11 mouse cellular contexts compared by ENCODE assay signal in genomic region chr19:47000357-47000756, GRCm38 (mm10). TPM values are rescaled to one million over a fixed set of nuclear protein-coding genes. Genes with fewer than 3 reads are reported as not detected.
A peak's percentile ranks its signal among the peaks of the same experiment; 100 is the strongest.
DNase-seq lines count a peak whose midpoint lies in the region; ATAC-seq and TF ChIP-seq lines count a peak whose summit lies in the region.
"Not testable (repeated sequence)": the region's sequence is repeated elsewhere in the genome, so short reads cannot be mapped to it uniquely, and the experiment has no call there.
"Had no signal": no experiment of that assay in that cellular context is flagged by ENCODE, and none has a peak within 500 bp of the region (broad histone marks: within the 10 kb centered on the region; RNA-seq: fewer than 3 reads in every experiment).

No protein-coding gene starts in this region.

- not testable (repeated sequence) for H3K9me3 ChIP-seq in ES-E14 (ENCODE audit: control insufficient read depth, insufficient read depth, low read depth, low read length); MEL (replicated peaks; ENCODE audit: insufficient read depth, low read length); liver, embryonic 12.5 days (replicated peaks); liver, embryonic 13.5 days (replicated peaks); midbrain, embryonic 11.5 days (ENCODE audit: control insufficient read depth, low read length)

- WGBS in liver, embryonic 12.5 days (ENCODE audit: insufficient replicate concordance), result 77% methylated on average over 2 of the region's 3 CpGs
- 74% methylated on average over 2 of the region's 3 CpGs for WGBS in liver, embryonic 13.5 days (ENCODE audit: insufficient replicate concordance)
- WGBS in midbrain, embryonic 11.5 days, result 76% methylated on average over 2 of the region's 3 CpGs

- not testable (repeated sequence) for TF ChIP-seq POLR2A in MEL (IDR thresholded peaks at IDR 0.05; ENCODE audit: control insufficient read depth in 1 of 2, insufficient read depth in 1 of 2, low read depth in 1 of 2, low read length in 2 of 2, poor library complexity in 1 of 2)

- not testable (repeated sequence) for H3K4me3 ChIP-seq in ES-E14 (ENCODE audit: insufficient read depth in 1 of 2, low read depth in 1 of 2, low read length in 2 of 2, poor library complexity in 1 of 2, severe bottlenecking in 1 of 2); MEL (ENCODE audit: control insufficient read depth in 1 of 2, insufficient read depth in 1 of 2, low read depth in 2 of 2, low read length in 2 of 2); liver, embryonic 12.5 days; liver, embryonic 13.5 days (replicated peaks); midbrain, embryonic 11.5 days (ENCODE audit: low read depth, low read length)

- not testable (repeated sequence) for TF ChIP-seq RAD21 in MEL (IDR thresholded peaks at IDR 0.05; ENCODE audit: low read depth, low read length)

- TF ChIP-seq EP300 in MEL (IDR thresholded peaks at IDR 0.05; ENCODE audit: low read depth in 1 of 2, low read length in 2 of 2), result not testable (repeated sequence)

- not testable (repeated sequence) for H3K27me3 ChIP-seq in MEL (ENCODE audit: control insufficient read depth in 1 of 2, insufficient read depth in 2 of 2, low read length in 2 of 2); liver, embryonic 12.5 days (replicated peaks); liver, embryonic 13.5 days; midbrain, embryonic 11.5 days (ENCODE audit: control insufficient read depth, insufficient read depth, low read length)

- H3K27ac ChIP-seq in ES-E14 (ENCODE audit: insufficient read depth, low read depth, low read length, poor library complexity, severe bottlenecking); midbrain, embryonic 11.5 days (ENCODE audit: low read depth, low read length): not testable (repeated sequence)
- peak overlapping the region; percentile 62 for H3K27ac ChIP-seq in MEL (ENCODE audit: control insufficient read depth, low read depth, low read length)
- peak overlapping the region; percentile 36; the same call in 1 of the 2 replicates for H3K27ac ChIP-seq in liver, embryonic 12.5 days
- H3K27ac ChIP-seq in liver, embryonic 13.5 days, result 0 out of 2 replicates have a peak overlapping the region, but pooled peaks have one; percentile 81

- H3K79me2 ChIP-seq in MEL (ENCODE audit: control insufficient read depth, insufficient read depth, low read length, poor library complexity), result not testable (repeated sequence)

- H3K4me2 ChIP-seq in liver, embryonic 12.5 days; liver, embryonic 13.5 days; midbrain, embryonic 11.5 days: not testable (repeated sequence)

- not testable (repeated sequence) for TF ChIP-seq CTCF in MEL (IDR thresholded peaks at IDR 0.05 in 2 of 3, conservative IDR thresholded peaks at IDR 0.05 in 1 of 3; ENCODE audit: control insufficient read depth in 1 of 3, insufficient read depth in 1 of 3, low read depth in 2 of 3, low read length in 3 of 3, poor library complexity in 1 of 3, severe bottlenecking in 1 of 3)

- in situ Hi-C loops in ES-E14 (cut with MboI; ENCODE audit: low sequenced_read_pairs in 2 of 2, unreplicated experiment in 2 of 2), result not testable (repeated sequence)

- not testable (repeated sequence) for H3K9ac ChIP-seq in ES-E14 (ENCODE audit: insufficient read depth, low read depth, low read length, poor library complexity, severe bottlenecking); MEL (ENCODE audit: control insufficient read depth, low read depth, low read length, poor library complexity, severe bottlenecking); liver, embryonic 12.5 days; liver, embryonic 13.5 days; midbrain, embryonic 11.5 days (ENCODE audit: low read length)

- not testable (repeated sequence) for DNase-seq in ES-E14 (ENCODE audit: low read depth, low spot score); liver, embryonic 13.5 days
- DNase-seq in MEL (ENCODE audit: low read depth, low spot score) (peak; percentile 51), adipocyte (ENCODE audit: low spot score) (peak; percentile 60)
- peak; percentile 19 for DNase-seq in midbrain, embryonic 11.5 days (ENCODE audit: low spot score, missing footprints)

- H3K36me3 ChIP-seq in ES-E14 (ENCODE audit: control insufficient read depth, insufficient read depth, low read length, poor library complexity, severe bottlenecking); liver, embryonic 12.5 days; liver, embryonic 13.5 days; midbrain, embryonic 11.5 days (ENCODE audit: control insufficient read depth, insufficient read depth, low read length): not testable (repeated sequence)
- peaks cover 0 to 28% of the 10 kb centered on the region in 2 experiments; a peak in 2 of 4 replicates for H3K36me3 ChIP-seq in MEL (ENCODE audit: control insufficient read depth in 1 of 2, insufficient read depth in 2 of 2, low read length in 2 of 2)

- not testable (repeated sequence) for ATAC-seq in liver, embryonic 12.5 days; liver, embryonic 13.5 days (ENCODE audit: low read depth); midbrain, embryonic 11.5 days (ENCODE audit: low FRiP score)

- H3K4me1 ChIP-seq in ES-E14 (ENCODE audit: control insufficient read depth in 2 of 2, insufficient read depth in 2 of 2, low read length in 2 of 2, poor library complexity in 1 of 2); midbrain, embryonic 11.5 days (ENCODE audit: control insufficient read depth, insufficient read depth, low read length): not testable (repeated sequence)
- peaks cover 17 to 38% of the 10 kb centered on the region in 2 experiments for H3K4me1 ChIP-seq in MEL (ENCODE audit: control insufficient read depth in 1 of 2, insufficient read depth in 2 of 2, low read length in 2 of 2)
- H3K4me1 ChIP-seq in liver, embryonic 12.5 days, result peaks cover 22% of the 10 kb centered on the region
- peaks cover 18% of the 10 kb centered on the region for H3K4me1 ChIP-seq in liver, embryonic 13.5 days (replicated peaks)

TF ChIP-seq in ES-E14, 5 proteins besides CTCF, POLR2A, EP300 and RAD21:
- 0 out of 2 replicates have a peak, but pooled peaks have one; percentile 2 for TF ChIP-seq ZNF384 (IDR thresholded peaks at IDR 0.05; ENCODE audit: low read depth, low read length)

TF ChIP-seq in MEL, 35 proteins besides CTCF, POLR2A, EP300 and RAD21:
- peak; percentile 53 for TF ChIP-seq ZNF384 (IDR thresholded peaks at IDR 0.05; ENCODE audit: low read depth, low read length)

RNA-seq across cellular contexts. Expression of gene Ina, which starts 14.1 kb away (rescaled TPM):
- total RNA-seq in ES-E14 (2012; rRNA removed) (9.8 and 18.4 TPM in 2 replicates), MEL (2012; rRNA removed) (not detected in 2 replicates)
- polyA plus RNA-seq in MEL (2012; ENCODE audit: insufficient read depth in 1 of 2, insufficient read length in 2 of 2, low read depth in 1 of 2, low replicate concordance in 2 of 2, missing spikeins in 1 of 2), result not detected
- polyA plus RNA-seq in liver, embryonic 12.5 days (2016; fragmentation: Nextera tagmentation; extraction: Ambion mirVana), result 0.11 and 0.12 TPM in 2 replicates
- polyA plus RNA-seq in liver, embryonic 13.5 days (2015; fragmentation: Nextera tagmentation; extraction: Ambion mirVana), result 0.58 and 0.71 TPM in 2 replicates
- 179 and 186 TPM in 2 replicates for polyA plus RNA-seq in midbrain, embryonic 11.5 days (2014; fragmentation: Nextera tagmentation; extraction: Ambion mirVana)
- total RNA-seq: CH12.LX had no signal
- polyA plus RNA-seq: activated CD4-positive, CD25-positive, alpha-beta regulatory T cell, adult 4 months; C2C12; CD4-positive, CD25-positive, alpha-beta regulatory T cell, adult 4 months; G1E had no signal

RNA-seq across cellular contexts. Expression of gene Nt5c2, which starts 14.6 kb away (rescaled TPM):
- total RNA-seq in ES-E14 (2012; rRNA removed) (26.9 and 27.0 TPM in 2 replicates), MEL (2012; rRNA removed) (64.6 and 65.0 TPM in 2 replicates)
- polyA plus RNA-seq in MEL (2012; ENCODE audit: insufficient read depth in 1 of 2, insufficient read length in 2 of 2, low read depth in 1 of 2, low replicate concordance in 2 of 2, missing spikeins in 1 of 2), result 100 to 1,000 TPM; 147 to 455 TPM
- 67.1 and 78.5 TPM in 2 replicates for polyA plus RNA-seq in liver, embryonic 12.5 days (2016; fragmentation: Nextera tagmentation; extraction: Ambion mirVana)
- polyA plus RNA-seq in liver, embryonic 13.5 days (2015; fragmentation: Nextera tagmentation; extraction: Ambion mirVana), result 61.0 and 69.1 TPM in 2 replicates
- 73.5 and 79.6 TPM in 2 replicates for polyA plus RNA-seq in midbrain, embryonic 11.5 days (2014; fragmentation: Nextera tagmentation; extraction: Ambion mirVana)

RNA-seq across cellular contexts. Expression of gene Pcgf6, which starts 50.3 kb away (rescaled TPM):
- total RNA-seq in ES-E14 (2012; rRNA removed) (34.0 and 40.2 TPM in 2 replicates), MEL (2012; rRNA removed) (29.0 and 31.1 TPM in 2 replicates)
- 10 to 100 TPM in 1 of 2 experiments, not detected in 1; 47.5 TPM for polyA plus RNA-seq in MEL (2012; ENCODE audit: insufficient read depth in 1 of 2, insufficient read length in 2 of 2, low read depth in 1 of 2, low replicate concordance in 2 of 2, missing spikeins in 1 of 2)
- polyA plus RNA-seq in liver, embryonic 12.5 days (2016; fragmentation: Nextera tagmentation; extraction: Ambion mirVana), result 19.0 and 20.0 TPM in 2 replicates
- 11.3 and 13.7 TPM in 2 replicates for polyA plus RNA-seq in liver, embryonic 13.5 days (2015; fragmentation: Nextera tagmentation; extraction: Ambion mirVana)
- polyA plus RNA-seq in midbrain, embryonic 11.5 days (2014; fragmentation: Nextera tagmentation; extraction: Ambion mirVana), result 33.7 and 34.3 TPM in 2 replicates

Comparison
In these comparisons a context has a peak if more than half of its experiments do, and no peak if none do; other contexts are left out.
1. RNA of gene Ina, which starts 14.1 kb away (polyA plus RNA-seq): 179 to 186 TPM in midbrain, embryonic 11.5 days; 0.58 to 0.71 TPM in liver, embryonic 13.5 days, 0.11 to 0.12 TPM in liver, embryonic 12.5 days and not detected in MEL; every median in the first group is over 100 times any median in the second.